Mouse (Mus musculus) adrenal gland, adult 10 weeks (tissue): ENCODE results near the gene March6. TPM values are rescaled to one million over a fixed set of nuclear protein-coding genes. Genes with fewer than 3 reads are reported as not detected.

Source experiments
- polyA plus RNA-seq: library from polyadenylated mRNA; stranded (reverse); fragments of 350-450 nt; fragmentation: Illumina TruSeq; extraction: RNeasy Lipid Tissue Mini Kit (QIAGEN cat#74804); gene quantifications from one replicate; pipeline ENCODE4 v1.2.3, GENCODE M21; 2014; ENCODE audit warnings: low read depth, low replicate concordance

The March6 gene
- 248 TPM for polyA plus RNA-seq

GRCm38 (mm10) chr15:31530659-31531445 is at the start of gene March6:
Gene March6 (minus strand): TSS chr15:31531053.

DNA sequence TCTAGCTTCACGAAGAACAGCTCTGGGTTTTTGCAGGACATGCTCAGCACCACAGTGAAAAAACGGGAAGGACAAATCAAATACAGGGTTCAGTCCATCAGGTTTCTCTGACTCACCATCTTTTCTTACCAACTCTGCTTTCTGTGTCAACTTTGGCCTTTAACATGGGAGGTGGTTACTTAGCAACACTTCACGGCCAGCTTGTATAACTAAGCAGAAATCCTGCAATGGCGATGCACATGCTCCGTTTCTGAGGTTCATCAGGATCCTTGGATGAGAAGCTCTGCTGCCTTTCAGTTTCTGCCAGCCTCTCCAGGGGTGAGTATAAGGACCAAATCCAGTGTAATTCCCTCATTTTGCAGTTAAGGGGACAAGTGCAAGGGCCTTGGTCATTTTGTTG is 34.3 kb upstream of the March6 start, which contains the start of gene Cmbl:
Gene Cmbl (plus strand): TSS at position 206 of the 400 bp plus-strand sequence.

DNA sequence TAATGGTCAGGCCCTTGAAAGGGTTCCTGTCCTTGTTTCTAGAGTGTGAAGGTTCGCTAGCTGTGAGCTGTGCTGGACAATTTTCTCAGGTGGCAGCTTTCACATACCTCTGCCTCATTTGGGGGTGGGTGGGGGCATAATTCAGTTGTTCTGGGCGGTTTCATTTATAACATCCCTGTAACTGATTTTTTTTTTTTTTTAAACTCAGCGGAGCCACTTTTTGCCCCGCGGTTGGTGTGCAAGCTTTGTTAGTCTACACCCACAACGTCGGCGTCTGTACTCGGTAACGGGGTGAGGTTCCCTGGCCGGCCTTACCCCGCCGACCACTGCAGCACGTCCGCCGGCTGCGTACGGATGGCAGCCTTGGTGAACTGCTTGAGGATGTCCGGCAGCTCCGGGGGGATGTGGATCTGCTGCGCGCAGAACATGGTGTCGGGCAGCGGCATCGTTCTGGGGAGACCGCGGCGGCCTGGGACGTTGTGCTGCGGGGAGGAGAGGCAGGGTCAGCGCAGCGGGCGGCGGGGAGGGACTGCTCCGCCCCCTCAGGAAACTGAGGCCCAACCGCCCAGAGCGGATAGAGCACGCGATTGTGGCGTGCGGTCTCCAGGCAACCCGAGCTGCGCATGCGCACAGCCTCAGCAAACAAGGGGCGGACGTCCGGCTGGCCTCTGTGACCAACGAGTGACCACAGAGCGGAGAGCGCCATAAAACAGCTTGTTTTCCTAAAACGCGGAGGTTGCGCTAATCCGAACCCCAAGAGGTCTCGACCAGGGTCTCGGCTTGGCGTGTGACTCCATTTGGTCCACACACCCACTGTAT is 77.5 kb downstream of the March6 start, which contains the start of gene Ropn1l:
Gene Ropn1l (minus strand): TSS at position 640 of the 819 bp plus-strand sequence.

Other genes with a start within 250 kb of the March6 start
- gene Ankrd33b, start 163.3 kb downstream of the March6 start, polyA plus RNA-seq, result 2.0 TPM
- 4.3 TPM for gene Ropn1l, start 77.3 kb downstream of the March6 start, polyA plus RNA-seq
- gene Cmbl, start 34.3 kb upstream of the March6 start, polyA plus RNA-seq, result 217 TPM
- 101 TPM for gene Cct5, start 70.8 kb upstream of the March6 start, polyA plus RNA-seq
- gene Fam173b, start 70.8 kb upstream of the March6 start, polyA plus RNA-seq, result 5.4 TPM